Mouse (Mus musculus): ENCODE measurements around the gene Mlana. TPM values are rescaled to one million over a fixed set of nuclear protein-coding genes. Genes with fewer than 3 reads are reported as not detected.

Mlana gene
- not detected in 2 replicates for polyA plus RNA-seq (2021; fragmentation: Nextera tagmentation)
- long read RNA-seq, experiment 1: 0 reads
- long read RNA-seq, experiment 2, partial matches to known transcripts: 0 of 1 reads
- long read RNA-seq, experiment 2, other reads (novel, unspliced or antisense): 1 of 1 reads

GRCm38 (mm10) chr19:29697245-29697874, at the start of gene Mlana:
Mlana (plus strand) TSS chr19:29697824.

Other genes with a start within 250 kb of the Mlana start
- gene Ric1, start 175.5 kb upstream of the Mlana start, polyA plus RNA-seq (2021; fragmentation: Nextera tagmentation): 7.2 and 9.7 TPM in 2 replicates
- gene Ermp1, start 49.4 kb upstream of the Mlana start, polyA plus RNA-seq (2021; fragmentation: Nextera tagmentation): 9.4 and 11.0 TPM in 2 replicates
- gene 9930021J03Rik, start 108.2 kb downstream of the Mlana start, polyA plus RNA-seq (2021; fragmentation: Nextera tagmentation): 3.2 and 4.5 TPM in 2 replicates
- 7.9 and 10.1 TPM in 2 replicates for gene Ranbp6, start 115.2 kb downstream of the Mlana start, polyA plus RNA-seq (2021; fragmentation: Nextera tagmentation)
- gene Il33, start 227.3 kb downstream of the Mlana start, polyA plus RNA-seq (2021; fragmentation: Nextera tagmentation): 63.2 and 78.7 TPM in 2 replicates